Mouse (Mus musculus): Measurements from ENCODE around the gene Gata5. TPM values are rescaled to one million over a fixed set of nuclear protein-coding genes. Genes with fewer than 3 reads are reported as not detected.

Gene Gata5
- 0.16 and 0.38 TPM in 2 replicates for polyA plus RNA-seq (2015; fragmentation: Nextera tagmentation; extraction: Ambion mirVana)

- Histone ChIP-seq H3K27ac (ENCODE audit: low read length) (no peak within 1 kb of the TSS), H3K4me2 (ENCODE audit: low read depth, low read length) (peak within 1 kb of the TSS; percentile 35), H3K27me3 (ENCODE audit: control insufficient read depth, insufficient read depth, low read depth, low read length) (peaks cover 41% of the 10 kb centered on the region), H3K4me1 (ENCODE audit: control insufficient read depth, low read depth, low read length) (no peaks in the 10 kb centered on the region), H3K9me3 (replicated peaks; ENCODE audit: control insufficient read depth, low read length) (no peaks in the 10 kb centered on the region), H3K36me3 (ENCODE audit: control insufficient read depth, insufficient read depth) (no peaks in the 10 kb centered on the region), H3K4me3 (ENCODE audit: low read depth, low read length) (peak within 1 kb of the TSS; percentile 34), H3K9ac (ENCODE audit: low read depth, low read length) (no peak within 1 kb of the TSS)
- 3% methylated on average over 32 of the region's 33 CpGs for WGBS (ENCODE audit: insufficient replicate concordance)
- peak; percentile 41; the same call in 1 of the 2 replicates for ATAC-seq (ENCODE audit: low read depth)
Measured at GRCm38 (mm10) chr2:180334551-180334986, at the start of gene Gata5. Gene Gata5 (minus strand): TSS chr2:180334699.

- Histone ChIP-seq H3K9ac (ENCODE audit: low read depth, low read length) (no peak overlapping the region), H3K4me3 (ENCODE audit: low read depth, low read length) (no peak overlapping the region), H3K36me3 (ENCODE audit: control insufficient read depth, insufficient read depth) (no peaks in the 10 kb centered on the region), H3K27ac (ENCODE audit: low read length) (no peak overlapping the region), H3K9me3 (replicated peaks; ENCODE audit: control insufficient read depth, low read length) (no peaks in the 10 kb centered on the region), H3K4me1 (ENCODE audit: control insufficient read depth, low read depth, low read length) (no peaks in the 10 kb centered on the region), H3K27me3 (ENCODE audit: control insufficient read depth, insufficient read depth, low read depth, low read length) (no peaks in the 10 kb centered on the region), H3K4me2 (ENCODE audit: low read depth, low read length) (no peak overlapping the region)
- no peak for ATAC-seq (ENCODE audit: low read depth)
- 66% methylated on average over 5 of the region's 5 CpGs for WGBS (ENCODE audit: insufficient replicate concordance)
Measured at GRCm38 (mm10) chr2:180376730-180377129, 42.2 kb upstream of the Gata5 start.

- no peaks in the 10 kb centered on the region for H3K27me3 ChIP-seq (ENCODE audit: control insufficient read depth, insufficient read depth, low read depth, low read length)
- H3K36me3 ChIP-seq (ENCODE audit: control insufficient read depth, insufficient read depth): no peaks in the 10 kb centered on the region
- H3K4me2 ChIP-seq (ENCODE audit: low read depth, low read length): no peak overlapping the region
- no peaks in the 10 kb centered on the region for H3K9me3 ChIP-seq (replicated peaks; ENCODE audit: control insufficient read depth, low read length)
- no peak for ATAC-seq (ENCODE audit: low read depth)
- no peaks in the 10 kb centered on the region for H3K4me1 ChIP-seq (ENCODE audit: control insufficient read depth, low read depth, low read length)
- no peak overlapping the region for H3K4me3 ChIP-seq (ENCODE audit: low read depth, low read length)
- H3K9ac ChIP-seq (ENCODE audit: low read depth, low read length): no peak overlapping the region
- WGBS (ENCODE audit: insufficient replicate concordance): 62% methylated on average over 10 of the region's 10 CpGs
- H3K27ac ChIP-seq (ENCODE audit: low read length): no peak overlapping the region
Measured at GRCm38 (mm10) chr2:180373256-180373655, 38.8 kb upstream of the Gata5 start.

GRCm38 (mm10) chr2:180368359-180368758 is 33.9 kb upstream of the Gata5 start:
- no peak overlapping the region for H3K27ac ChIP-seq (ENCODE audit: low read length)
- no peaks in the 10 kb centered on the region for H3K36me3 ChIP-seq (ENCODE audit: control insufficient read depth, insufficient read depth)
- no peak overlapping the region for H3K4me2 ChIP-seq (ENCODE audit: low read depth, low read length)
- no peak overlapping the region for H3K4me3 ChIP-seq (ENCODE audit: low read depth, low read length)
- no peaks in the 10 kb centered on the region for H3K4me1 ChIP-seq (ENCODE audit: control insufficient read depth, low read depth, low read length)
- H3K9ac ChIP-seq (ENCODE audit: low read depth, low read length): no peak overlapping the region
- H3K9me3 ChIP-seq (replicated peaks; ENCODE audit: control insufficient read depth, low read length): no peaks in the 10 kb centered on the region
- H3K27me3 ChIP-seq (ENCODE audit: control insufficient read depth, insufficient read depth, low read depth, low read length): no peaks in the 10 kb centered on the region
- no peak for ATAC-seq (ENCODE audit: low read depth)
- 49% methylated on average over 5 of the region's 5 CpGs for WGBS (ENCODE audit: insufficient replicate concordance)

GRCm38 (mm10) chr2:180367350-180367749 is 32.9 kb upstream of the Gata5 start:
- no peak overlapping the region for H3K4me2 ChIP-seq (ENCODE audit: low read depth, low read length)
- ATAC-seq (ENCODE audit: low read depth): no peak
- no peak overlapping the region for H3K27ac ChIP-seq (ENCODE audit: low read length)
- no peaks in the 10 kb centered on the region for H3K4me1 ChIP-seq (ENCODE audit: control insufficient read depth, low read depth, low read length)
- no peak overlapping the region for H3K9ac ChIP-seq (ENCODE audit: low read depth, low read length)
- H3K4me3 ChIP-seq (ENCODE audit: low read depth, low read length): no peak overlapping the region
- H3K36me3 ChIP-seq (ENCODE audit: control insufficient read depth, insufficient read depth): no peaks in the 10 kb centered on the region
- WGBS (ENCODE audit: insufficient replicate concordance): 49% methylated on average over 4 of the region's 4 CpGs
- H3K27me3 ChIP-seq (ENCODE audit: control insufficient read depth, insufficient read depth, low read depth, low read length): no peaks in the 10 kb centered on the region
- no peaks in the 10 kb centered on the region for H3K9me3 ChIP-seq (replicated peaks; ENCODE audit: control insufficient read depth, low read length)

GRCm38 (mm10) chr2:180363434-180363720 is 28.9 kb upstream of the Gata5 start:
- Histone ChIP-seq H3K27me3 (ENCODE audit: control insufficient read depth, insufficient read depth, low read depth, low read length) (no peaks in the 10 kb centered on the region; the same call in 1 of the 2 replicates), H3K4me3 (ENCODE audit: low read depth, low read length) (no peak overlapping the region), H3K9me3 (replicated peaks; ENCODE audit: control insufficient read depth, low read length) (no peaks in the 10 kb centered on the region), H3K27ac (ENCODE audit: low read length) (no peak overlapping the region), H3K9ac (ENCODE audit: low read depth, low read length) (no peak overlapping the region), H3K36me3 (ENCODE audit: control insufficient read depth, insufficient read depth) (no peaks in the 10 kb centered on the region), H3K4me1 (ENCODE audit: control insufficient read depth, low read depth, low read length) (no peaks in the 10 kb centered on the region), H3K4me2 (ENCODE audit: low read depth, low read length) (no peak overlapping the region)
- 64% methylated on average over 3 of the region's 3 CpGs for WGBS (ENCODE audit: insufficient replicate concordance)
- ATAC-seq (ENCODE audit: low read depth): no peak

- ATAC-seq (ENCODE audit: low read depth): no peak
- H3K9ac ChIP-seq (ENCODE audit: low read depth, low read length): no peak overlapping the region
- no peak overlapping the region for H3K27ac ChIP-seq (ENCODE audit: low read length)
- no peaks in the 10 kb centered on the region for H3K4me1 ChIP-seq (ENCODE audit: control insufficient read depth, low read depth, low read length)
- H3K4me3 ChIP-seq (ENCODE audit: low read depth, low read length): no peak overlapping the region
- WGBS (ENCODE audit: insufficient replicate concordance): 59% methylated on average over 7 of the region's 7 CpGs
- H3K9me3 ChIP-seq (replicated peaks; ENCODE audit: control insufficient read depth, low read length): no peaks in the 10 kb centered on the region
- H3K36me3 ChIP-seq (ENCODE audit: control insufficient read depth, insufficient read depth): no peaks in the 10 kb centered on the region
- H3K4me2 ChIP-seq (ENCODE audit: low read depth, low read length): no peak overlapping the region
- no peaks in the 10 kb centered on the region; the same call in 1 of the 2 replicates for H3K27me3 ChIP-seq (ENCODE audit: control insufficient read depth, insufficient read depth, low read depth, low read length)
Measured at GRCm38 (mm10) chr2:180362585-180363433, 28.3 kb upstream of the Gata5 start.

- no peak overlapping the region for H3K9ac ChIP-seq (ENCODE audit: low read depth, low read length)
- ATAC-seq (ENCODE audit: low read depth): no peak
- no peak overlapping the region for H3K4me2 ChIP-seq (ENCODE audit: low read depth, low read length)
- 5% methylated on average over 4 of the region's 4 CpGs for WGBS (ENCODE audit: insufficient replicate concordance)
- H3K27ac ChIP-seq (ENCODE audit: low read length): no peak overlapping the region
- H3K4me1 ChIP-seq (ENCODE audit: control insufficient read depth, low read depth, low read length): no peaks in the 10 kb centered on the region
- no peak overlapping the region for H3K4me3 ChIP-seq (ENCODE audit: low read depth, low read length)
- H3K27me3 ChIP-seq (ENCODE audit: control insufficient read depth, insufficient read depth, low read depth, low read length): no peaks in the 10 kb centered on the region; the same call in 1 of the 2 replicates
- H3K9me3 ChIP-seq (replicated peaks; ENCODE audit: control insufficient read depth, low read length): no peaks in the 10 kb centered on the region
- H3K36me3 ChIP-seq (ENCODE audit: control insufficient read depth, insufficient read depth): no peaks in the 10 kb centered on the region
Measured at GRCm38 (mm10) chr2:180359062-180359461, 24.6 kb upstream of the Gata5 start.

- no peaks in the 10 kb centered on the region; the same call in 1 of the 2 replicates for H3K27me3 ChIP-seq (ENCODE audit: control insufficient read depth, insufficient read depth, low read depth, low read length)
- no peaks in the 10 kb centered on the region for H3K4me1 ChIP-seq (ENCODE audit: control insufficient read depth, low read depth, low read length)
- no peaks in the 10 kb centered on the region for H3K9me3 ChIP-seq (replicated peaks; ENCODE audit: control insufficient read depth, low read length)
- no peaks in the 10 kb centered on the region for H3K36me3 ChIP-seq (ENCODE audit: control insufficient read depth, insufficient read depth)
- no peak overlapping the region for H3K4me2 ChIP-seq (ENCODE audit: low read depth, low read length)
- H3K9ac ChIP-seq (ENCODE audit: low read depth, low read length): no peak overlapping the region
- no peak overlapping the region for H3K4me3 ChIP-seq (ENCODE audit: low read depth, low read length)
- no peak overlapping the region for H3K27ac ChIP-seq (ENCODE audit: low read length)
- WGBS (ENCODE audit: insufficient replicate concordance): 42% methylated on average over 20 of the region's 20 CpGs
- ATAC-seq (ENCODE audit: low read depth): no peak
Measured at GRCm38 (mm10) chr2:180353338-180353737, 18.8 kb upstream of the Gata5 start.
